8 mouse cellular contexts compared by ENCODE assay signal in genomic region chr3:103734696-103735519, GRCm38 (mm10). TPM values are rescaled to one million over a fixed set of nuclear protein-coding genes. Genes with fewer than 3 reads are reported as not detected.
DNase-seq lines count a peak whose midpoint lies in the region; ATAC-seq and TF ChIP-seq lines count a peak whose summit lies in the region.

No protein-coding gene starts in this region.

- TF ChIP-seq EP300 in heart, adult 2 months (IDR thresholded peaks at IDR 0.05; ENCODE audit: insufficient read depth, low read depth, low read length) = 0 out of 2 replicates have a peak, but pooled peaks have one; percentile 36

- peak; percentile 23 for DNase-seq in MN1 (ENCODE audit: low spot score)
- DNase-seq in embryo, embryonic 11 days = peak; percentile 81
- peak; percentile 64 to 67 for DNase-seq in heart, adult 2 months
- DNase-seq in lung, postnatal 4 days = peak; percentile 58 to 75
- no peak for DNase-seq in cerebellum, postnatal 25 days
- DNase-seq in B cell, adult 2 months = no peak
- DNase-seq in cerebellum, adult 11-12 months = no peak

- H3K36me3 ChIP-seq in heart, adult 2 months (ENCODE audit: control insufficient read depth, insufficient read depth, low read length) = no peaks in the 10 kb centered on the region
- H3K36me3 ChIP-seq in kidney, embryonic 15.5 days = no peaks in the 10 kb centered on the region

- peak overlapping the region; percentile 59 for H3K4me2 ChIP-seq in kidney, embryonic 15.5 days

- H3K27ac ChIP-seq in heart, adult 2 months = peak overlapping the region; percentile 32
- peak overlapping the region; percentile 93 for H3K27ac ChIP-seq in kidney, embryonic 15.5 days

- 23% methylated on average over 11 of the region's 11 CpGs for WGBS in heart, adult 2 months
- 4% methylated on average over 11 of the region's 11 CpGs for WGBS in kidney, embryonic 15.5 days

- intact Hi-C loops in heart, adult 2 months (cut with DNase I) = loop anchor here (5.0 kb wide), 1 partner anchor 303 kb away; no protein-coding TSS in a partner anchor

- peak; percentile 46 for ATAC-seq in kidney, embryonic 15.5 days (replicated peaks; ENCODE audit: low FRiP score)

- H3K9ac ChIP-seq in heart, adult 2 months (ENCODE audit: low read depth, low read length) = no peak overlapping the region; the same call in 1 of the 2 replicates
- H3K9ac ChIP-seq in kidney, embryonic 15.5 days = peak overlapping the region; percentile 6; the same call in 1 of the 2 replicates

- TF ChIP-seq CTCF in heart, adult 2 months (IDR thresholded peaks at IDR 0.05) = no peak

- H3K9me3 ChIP-seq in kidney, embryonic 15.5 days (replicated peaks) = no peaks in the 10 kb centered on the region

- peaks cover 11% of the 10 kb centered on the region for H3K4me1 ChIP-seq in heart, adult 2 months (ENCODE audit: control insufficient read depth, insufficient read depth, low read length)
- peaks cover 60% of the 10 kb centered on the region for H3K4me1 ChIP-seq in kidney, embryonic 15.5 days

- no peak overlapping the region for H3K4me3 ChIP-seq in heart, adult 2 months
- H3K4me3 ChIP-seq in kidney, embryonic 15.5 days (replicated peaks) = peak overlapping the region; percentile 42

- no peaks in the 10 kb centered on the region for H3K79me2 ChIP-seq in heart, adult 2 months (replicated peaks; ENCODE audit: control insufficient read depth, insufficient read depth, low read length)

- H3K27me3 ChIP-seq in heart, adult 2 months (ENCODE audit: control insufficient read depth, insufficient read depth, low read length) = no peaks in the 10 kb centered on the region
- no peaks in the 10 kb centered on the region for H3K27me3 ChIP-seq in kidney, embryonic 15.5 days

- peak; percentile 17; the same call in 1 of the 2 replicates for TF ChIP-seq POLR2A in heart, adult 2 months (IDR thresholded peaks at IDR 0.05; ENCODE audit: insufficient read depth, low read depth, low read length)

RNA-seq across cellular contexts. Expression of gene Olfml3, which starts 2.9 kb away (rescaled TPM):
- total RNA-seq in heart, adult 2 months (2021) = 1 to 10 TPM; 5.7 to 6.0 TPM
- polyA plus RNA-seq in heart, adult 2 months (2012; rRNA removed) = 11.7 and 12.8 TPM in 2 replicates
- polyA plus RNA-seq in kidney, embryonic 15.5 days (2015; fragmentation: Nextera tagmentation; extraction: Ambion mirVana) = 53.2 and 59.6 TPM in 2 replicates

RNA-seq across cellular contexts. Expression of gene Gm10964, which starts 4.3 kb away (rescaled TPM):
- total RNA-seq in heart, adult 2 months (2021) = not detected
- polyA plus RNA-seq in heart, adult 2 months (2012; rRNA removed) = not detected in 2 replicates
- polyA plus RNA-seq in kidney, embryonic 15.5 days (2015; fragmentation: Nextera tagmentation; extraction: Ambion mirVana) = not detected in 2 replicates

RNA-seq across cellular contexts. Expression of gene Hipk1, which starts 56.5 kb away (rescaled TPM):
- 100 to 1,000 TPM in 1 of 2 experiments, 10 to 100 TPM in 1; 98.1 to 109 TPM for total RNA-seq in heart, adult 2 months (2021)
- polyA plus RNA-seq in heart, adult 2 months (2012; rRNA removed) = 50.8 and 61.5 TPM in 2 replicates
- polyA plus RNA-seq in kidney, embryonic 15.5 days (2015; fragmentation: Nextera tagmentation; extraction: Ambion mirVana) = 10.6 and 11.0 TPM in 2 replicates

Comparison
In these comparisons a context has a peak if more than half of its experiments do, and no peak if none do; other contexts are left out.
1. DNase-seq: peak in MN1 (single experiment), embryo, embryonic 11 days (single experiment), heart, adult 2 months (2 of 2) and lung, postnatal 4 days (2 of 2); none in cerebellum, postnatal 25 days (0 of 2), B cell, adult 2 months (0 of 2) and cerebellum, adult 11-12 months (single experiment).